Mouse (Mus musculus): Measurements from ENCODE around the gene Ramp1. TPM values are rescaled to one million over a fixed set of nuclear protein-coding genes. Genes with fewer than 3 reads are reported as not detected.

Gene Ramp1
- polyA plus RNA-seq, 1 experiment from 2014 or later: 0.81 TPM

DNA sequence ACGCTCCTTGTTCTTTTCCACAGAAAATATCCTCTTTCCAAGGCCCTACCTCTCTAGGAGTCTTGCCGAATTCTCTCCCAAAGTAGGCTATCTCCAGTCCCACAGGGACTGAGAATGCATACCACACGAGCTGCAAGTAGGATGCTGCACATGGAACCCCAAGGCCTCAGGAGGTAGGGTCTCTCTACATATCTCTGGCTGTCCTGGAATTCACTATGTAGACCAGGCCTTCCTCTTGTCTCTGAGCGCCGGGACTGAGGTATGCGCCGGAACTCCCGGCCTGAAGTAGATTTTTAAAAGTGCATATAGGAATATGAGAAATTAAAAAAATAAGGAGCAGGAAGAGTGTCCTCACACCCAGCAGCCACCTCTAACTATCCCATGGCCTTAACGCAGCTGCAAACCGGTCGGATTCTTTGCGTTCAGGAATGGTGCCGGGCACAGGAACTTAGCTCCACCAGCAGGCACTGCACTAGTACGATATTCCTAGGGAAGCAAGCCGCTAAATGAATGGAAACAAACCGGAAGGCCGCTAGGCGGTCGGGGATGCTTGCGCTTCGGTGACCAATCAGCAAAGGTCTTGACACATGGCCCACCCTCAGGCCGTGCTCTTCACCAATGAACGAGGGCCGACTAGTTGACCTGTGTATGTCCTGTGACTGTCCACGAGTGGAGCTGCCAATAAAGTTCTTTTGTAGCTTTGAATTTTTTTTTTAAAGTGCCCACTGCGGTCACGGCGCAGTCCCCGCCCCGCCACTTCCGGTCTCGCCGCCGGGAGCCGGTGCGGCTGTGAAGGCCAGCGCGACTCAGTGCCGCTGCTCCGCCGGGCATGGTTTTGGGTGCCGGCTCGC lies 70.2 kb downstream of the Ramp1 start, which contains the start of gene Ube2f:
TSS of gene Ube2f (plus strand) at position 741 of the 851 bp plus-strand sequence.
- Histone ChIP-seq H3K9me3 (no peaks in the 10 kb centered on the region), H3K27ac (peak within 1 kb of the TSS; percentile 93), H3K4me1 (replicated peaks) (peaks cover 28% of the 10 kb centered on the region), H3K4me3 (peak within 1 kb of the TSS; percentile 99), H3K36me3 (peaks cover 4% of the 10 kb centered on the region; the same call in 1 of the 2 replicates), H3K27me3 (ENCODE audit: insufficient read depth, poor library complexity, severe bottlenecking) (no peaks in the 10 kb centered on the region)
- under 1% methylated on average over 43 of the region's 43 CpGs for WGBS
- DNase-seq (ENCODE audit: low spot score): peak; percentile 95

DNA sequence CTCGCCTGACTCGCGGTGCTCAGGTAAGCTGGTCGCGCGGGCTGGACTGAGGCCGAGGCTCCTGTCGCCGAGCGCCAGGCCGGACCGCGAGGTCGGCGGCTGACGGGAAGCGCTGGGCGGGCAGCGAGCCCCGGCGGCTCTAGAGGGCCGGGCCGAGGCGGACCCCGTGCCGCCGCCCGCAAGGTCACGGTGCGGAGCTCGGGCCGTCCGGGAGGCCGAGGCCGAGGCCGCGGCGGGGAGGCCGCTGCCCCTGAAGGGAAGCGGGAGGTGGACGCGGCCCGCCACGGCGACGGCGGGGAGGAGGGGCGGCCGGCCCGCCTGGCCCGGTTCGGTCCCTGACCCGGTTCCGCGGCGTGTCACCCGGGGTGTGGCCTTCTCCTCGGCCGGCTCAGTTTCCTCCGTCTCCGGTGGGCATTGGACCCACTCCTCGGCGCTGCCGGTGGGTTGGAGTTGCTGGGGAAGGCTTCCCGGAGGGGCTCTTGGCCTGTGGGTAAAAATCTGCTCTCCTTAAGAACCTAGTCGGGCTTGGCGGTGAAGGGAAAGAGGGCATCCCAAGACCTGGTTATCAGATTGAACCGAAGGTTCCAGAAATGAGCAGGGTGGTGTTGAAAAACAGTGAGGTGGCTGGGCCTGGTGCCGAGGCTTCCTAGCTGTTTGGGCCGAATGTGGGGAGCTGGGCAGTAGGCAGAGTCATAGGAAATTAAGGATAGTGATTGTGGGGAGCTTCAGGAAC lies 71.0 kb downstream of the Ramp1 start:
- Histone ChIP-seq H3K27me3 (ENCODE audit: insufficient read depth, poor library complexity, severe bottlenecking) (no peaks in the 10 kb centered on the region), H3K4me1 (replicated peaks) (peaks cover 28% of the 10 kb centered on the region), H3K27ac (peak overlapping the region; percentile 93), H3K9me3 (no peaks in the 10 kb centered on the region), H3K36me3 (peaks cover 9% of the 10 kb centered on the region; the same call in 1 of the 2 replicates), H3K4me3 (peak overlapping the region; percentile 99)
- peak; percentile 15 for DNase-seq (ENCODE audit: low spot score)
- WGBS: under 1% methylated on average over 70 of the region's 70 CpGs

DNA sequence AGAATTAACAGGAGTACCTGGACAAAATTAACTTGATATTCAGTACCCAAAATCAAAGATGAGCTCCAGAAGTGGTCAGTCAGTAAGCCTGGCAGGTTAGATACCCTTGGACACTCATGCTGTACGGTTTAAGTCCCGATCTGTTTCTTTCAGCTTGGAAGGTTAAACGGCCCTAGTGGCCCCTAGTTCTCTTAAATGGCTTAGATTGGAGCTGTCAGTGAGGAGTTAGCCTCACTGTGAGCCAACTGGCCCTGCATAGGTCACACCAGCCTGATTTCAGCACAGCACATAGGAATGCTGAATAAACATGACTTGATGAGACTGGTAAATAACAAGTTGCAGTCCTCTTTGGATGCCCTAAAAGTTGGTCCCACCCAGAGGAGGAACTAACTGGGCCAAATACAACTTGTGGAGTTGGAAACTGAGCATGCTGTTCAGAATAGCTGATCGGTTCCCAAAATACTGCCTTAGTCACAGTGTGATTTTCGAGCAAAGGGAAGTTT lies 71.6 kb downstream of the Ramp1 start:
- H3K4me1 ChIP-seq (replicated peaks): peaks cover 28% of the 10 kb centered on the region
- no peak for DNase-seq (ENCODE audit: low spot score)
- H3K4me3 ChIP-seq: peak overlapping the region; percentile 99
- H3K27me3 ChIP-seq (ENCODE audit: insufficient read depth, poor library complexity, severe bottlenecking): no peaks in the 10 kb centered on the region
- peaks cover 9% of the 10 kb centered on the region; the same call in 1 of the 2 replicates for H3K36me3 ChIP-seq
- H3K27ac ChIP-seq: peak overlapping the region; percentile 93
- WGBS: 57% methylated on average over 5 of the region's 5 CpGs
- no peaks in the 10 kb centered on the region for H3K9me3 ChIP-seq

DNA sequence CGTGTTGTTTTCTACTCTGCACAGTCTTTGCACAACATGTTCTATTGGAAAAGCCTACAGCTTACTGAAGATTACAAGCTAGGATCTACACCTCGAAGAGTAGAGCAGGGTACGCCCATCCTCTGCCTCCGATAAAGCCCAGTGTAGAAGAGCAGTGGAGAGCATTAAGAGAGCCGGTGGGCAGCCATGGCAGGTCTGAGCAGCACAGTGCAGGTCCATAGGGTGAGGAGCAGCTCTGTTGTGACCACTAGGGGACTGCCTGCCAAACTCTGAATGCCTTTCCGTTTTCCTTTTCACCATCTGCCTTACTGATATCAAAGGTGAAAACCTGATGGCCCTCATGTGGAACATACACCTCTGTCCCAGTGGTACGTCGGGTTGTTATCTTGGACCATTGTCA lies 72.3 kb downstream of the Ramp1 start:
- Histone ChIP-seq H3K27me3 (ENCODE audit: insufficient read depth, poor library complexity, severe bottlenecking) (no peaks in the 10 kb centered on the region), H3K36me3 (peaks cover 12% of the 10 kb centered on the region; the same call in 1 of the 2 replicates), H3K4me1 (replicated peaks) (peaks cover 28% of the 10 kb centered on the region), H3K27ac (no peak overlapping the region), H3K4me3 (peak overlapping the region; percentile 34; the same call in 1 of the 2 replicates), H3K9me3 (no peaks in the 10 kb centered on the region)
- no peak for DNase-seq (ENCODE audit: low spot score)
- WGBS: 65% methylated on average over 8 of the region's 8 CpGs

DNA sequence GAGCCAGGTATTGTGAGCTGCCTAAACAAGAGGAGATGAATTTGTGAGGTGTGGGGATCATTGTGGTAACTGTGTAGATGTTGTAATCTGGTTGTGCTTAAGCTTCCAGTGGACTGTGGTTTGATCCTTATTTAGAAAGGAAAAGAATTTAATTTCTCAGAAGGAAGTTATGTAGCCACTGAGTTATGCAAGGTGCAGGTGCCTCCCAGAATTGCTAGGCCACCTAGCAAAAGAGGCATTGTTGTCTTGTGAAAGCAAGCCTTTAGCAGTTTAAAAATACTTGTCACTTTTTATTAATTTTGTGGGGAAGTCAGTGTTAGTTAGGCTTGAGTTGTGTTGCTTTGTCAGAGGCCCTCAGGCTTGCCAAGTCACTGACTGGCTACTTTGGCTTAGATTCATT lies 78.3 kb downstream of the Ramp1 start:
- Histone ChIP-seq H3K4me1 (replicated peaks) (no peaks in the 10 kb centered on the region), H3K27ac (no peak overlapping the region), H3K36me3 (peaks cover 20% of the 10 kb centered on the region; the same call in 1 of the 2 replicates), H3K9me3 (no peaks in the 10 kb centered on the region), H3K27me3 (ENCODE audit: insufficient read depth, poor library complexity, severe bottlenecking) (no peaks in the 10 kb centered on the region), H3K4me3 (no peak overlapping the region)
- no peak for DNase-seq (ENCODE audit: low spot score)

- 93% methylated on average over 5 of the region's 5 CpGs for WGBS
- Histone ChIP-seq H3K4me3 (no peak overlapping the region), H3K36me3 (peaks cover 15% of the 10 kb centered on the region; the same call in 1 of the 2 replicates), H3K9me3 (no peaks in the 10 kb centered on the region), H3K27ac (no peak overlapping the region), H3K4me1 (replicated peaks) (no peaks in the 10 kb centered on the region), H3K27me3 (ENCODE audit: insufficient read depth, poor library complexity, severe bottlenecking) (no peaks in the 10 kb centered on the region)
- no peak for DNase-seq (ENCODE audit: low spot score)
Observed at GRCm38 (mm10) chr1:91259794-91260193, 80.2 kb downstream of the Ramp1 start.

DNA sequence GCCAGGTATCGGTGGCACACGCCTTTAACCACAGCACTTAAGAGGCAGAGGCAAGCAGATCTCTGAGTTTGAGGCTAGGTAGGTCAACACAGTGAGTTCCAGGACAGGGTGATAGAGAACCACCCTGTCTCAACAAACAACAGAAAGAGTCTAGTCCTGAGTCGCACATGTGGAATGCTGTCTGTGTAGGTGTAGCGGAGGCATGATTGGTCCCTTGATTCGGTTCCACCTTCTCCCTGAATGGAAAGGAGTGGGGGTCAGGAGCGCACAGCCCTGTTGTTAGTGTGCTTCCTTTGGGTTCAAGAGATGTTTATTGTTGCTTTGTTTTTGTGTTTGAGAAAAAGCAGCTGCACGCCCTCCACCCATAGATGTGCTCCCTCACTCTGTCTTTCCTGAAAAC lies 82.9 kb downstream of the Ramp1 start:
- Histone ChIP-seq H3K4me3 (no peak overlapping the region), H3K9me3 (no peaks in the 10 kb centered on the region), H3K27me3 (ENCODE audit: insufficient read depth, poor library complexity, severe bottlenecking) (no peaks in the 10 kb centered on the region), H3K4me1 (replicated peaks) (no peaks in the 10 kb centered on the region), H3K27ac (no peak overlapping the region), H3K36me3 (peaks cover 24% of the 10 kb centered on the region)
- WGBS: 92% methylated on average over 7 of the region's 7 CpGs
- DNase-seq (ENCODE audit: low spot score): no peak

- Histone ChIP-seq H3K27me3 (ENCODE audit: insufficient read depth, poor library complexity, severe bottlenecking) (no peaks in the 10 kb centered on the region), H3K9me3 (no peaks in the 10 kb centered on the region), H3K4me3 (no peak overlapping the region), H3K27ac (no peak overlapping the region), H3K36me3 (peaks cover 38% of the 10 kb centered on the region), H3K4me1 (replicated peaks) (no peaks in the 10 kb centered on the region)
- DNase-seq (ENCODE audit: low spot score): no peak
- 94% methylated on average over 2 of the region's 2 CpGs for WGBS
Observed at GRCm38 (mm10) chr1:91272260-91272659, 92.6 kb downstream of the Ramp1 start.

Other genes starting within 250 kb of the Ramp1 start
- gene Prlh, start 226.7 kb upstream of the Ramp1 start, polyA plus RNA-seq (2016; fragmentation: Nextera tagmentation; extraction: Ambion mirVana): not detected in 2 replicates
- 0.25 and 0.35 TPM in 2 replicates for gene Rab17, start 210.2 kb upstream of the Ramp1 start, polyA plus RNA-seq (2016; fragmentation: Nextera tagmentation; extraction: Ambion mirVana)
- 18.3 and 21.9 TPM in 2 replicates for gene Lrrfip1, start 181.1 kb upstream of the Ramp1 start, polyA plus RNA-seq (2016; fragmentation: Nextera tagmentation; extraction: Ambion mirVana)
- gene Rbm44, start 34.7 kb upstream of the Ramp1 start, polyA plus RNA-seq (2016; fragmentation: Nextera tagmentation; extraction: Ambion mirVana): 0.57 and 0.58 TPM in 2 replicates
- gene Ube2f, start 70.5 kb downstream of the Ramp1 start, polyA plus RNA-seq (2016; fragmentation: Nextera tagmentation; extraction: Ambion mirVana): 86.2 and 87.1 TPM in 2 replicates
- gene Scly, start 118.5 kb downstream of the Ramp1 start, polyA plus RNA-seq (2016; fragmentation: Nextera tagmentation; extraction: Ambion mirVana): 17.9 and 19.1 TPM in 2 replicates
- gene Espnl, start 142.3 kb downstream of the Ramp1 start, polyA plus RNA-seq (2016; fragmentation: Nextera tagmentation; extraction: Ambion mirVana): 0.05 TPM in 1 of 2 replicates, not detected in the other
- 0.35 and 0.47 TPM in 2 replicates for gene Klhl30, start 171.2 kb downstream of the Ramp1 start, polyA plus RNA-seq (2016; fragmentation: Nextera tagmentation; extraction: Ambion mirVana)
- gene Erfe, start 186.6 kb downstream of the Ramp1 start, polyA plus RNA-seq (2016; fragmentation: Nextera tagmentation; extraction: Ambion mirVana): 0.85 and 1.7 TPM in 2 replicates
- gene Ilkap, start 219.0 kb downstream of the Ramp1 start, polyA plus RNA-seq (2016; fragmentation: Nextera tagmentation; extraction: Ambion mirVana): 165 and 173 TPM in 2 replicates
- gene Hes6, start 234.2 kb downstream of the Ramp1 start, polyA plus RNA-seq (2016; fragmentation: Nextera tagmentation; extraction: Ambion mirVana): 285 and 401 TPM in 2 replicates

Data from hindbrain, embryonic 10.5 days (tissue).